Mouse (Mus musculus) layer of hippocampus, adult 2 months (tissue): ENCODE data around the gene Lrch3. TPM values are rescaled to one million over a fixed set of nuclear protein-coding genes. Genes with fewer than 3 reads are reported as not detected.
"Not testable (repeated sequence)": the region's sequence is repeated elsewhere in the genome, so short reads cannot be mapped to it uniquely, and the experiment has no call there.

Experiments used
- DNase-seq, 2 experiments: peaks; one replicate each; pipeline ENCODE4 v3.0.0; 2022; ENCODE audit warnings: low spot score in 2 of 2
- H3K27ac ChIP-seq: fragments of 200-600 bp; 2 replicates; pipeline ENCODE4 v1.8.1; 2022
- H3K4me3 ChIP-seq: fragments of 200-600 bp; 2 replicates; pipeline ENCODE4 v1.8.1; 2022; ENCODE audit warnings: mild to moderate bottlenecking
- CTCF ChIP-seq: fragments of 200-600 bp; conservative IDR thresholded peaks from 2 replicates; pipeline ENCODE4 v1.8.1; 2022; ENCODE audit warnings: antibody characterized with exemption, mild to moderate bottlenecking, moderate library complexity
- total RNA-seq, 2 experiments: library from RNA; stranded (reverse); gene quantifications; 2 replicates each; pipeline ENCODE4 v1.2.3; 2021

Lrch3 gene
- total RNA-seq, 2 experiments from 2014 or later, result 41.0 to 48.2 TPM

DNA sequence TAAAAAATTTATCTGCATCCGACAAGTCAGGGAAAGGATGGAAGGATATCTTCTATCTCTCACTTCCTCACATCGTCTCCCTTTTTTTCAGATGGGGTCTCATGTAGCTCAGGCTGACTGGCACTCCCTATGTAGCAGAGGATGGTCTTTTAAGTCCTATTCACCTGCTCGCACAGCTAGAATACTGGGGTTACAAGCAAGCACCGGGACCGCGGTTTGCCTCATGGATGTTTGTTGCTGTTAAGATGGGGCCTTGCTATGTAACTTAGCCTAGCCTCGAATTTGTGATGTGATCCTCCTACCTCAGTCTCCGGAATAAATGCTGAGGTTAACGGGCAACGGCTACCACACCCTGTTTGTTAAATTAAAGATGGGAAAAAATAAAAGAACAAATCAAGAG lies 141.8 kb downstream of the Lrch3 start:
- no peak for DNase-seq
- no peak for TF ChIP-seq CTCF
- peak overlapping the region; percentile 100 for H3K27ac ChIP-seq
- peak overlapping the region; percentile 75 for H3K4me3 ChIP-seq

DNA sequence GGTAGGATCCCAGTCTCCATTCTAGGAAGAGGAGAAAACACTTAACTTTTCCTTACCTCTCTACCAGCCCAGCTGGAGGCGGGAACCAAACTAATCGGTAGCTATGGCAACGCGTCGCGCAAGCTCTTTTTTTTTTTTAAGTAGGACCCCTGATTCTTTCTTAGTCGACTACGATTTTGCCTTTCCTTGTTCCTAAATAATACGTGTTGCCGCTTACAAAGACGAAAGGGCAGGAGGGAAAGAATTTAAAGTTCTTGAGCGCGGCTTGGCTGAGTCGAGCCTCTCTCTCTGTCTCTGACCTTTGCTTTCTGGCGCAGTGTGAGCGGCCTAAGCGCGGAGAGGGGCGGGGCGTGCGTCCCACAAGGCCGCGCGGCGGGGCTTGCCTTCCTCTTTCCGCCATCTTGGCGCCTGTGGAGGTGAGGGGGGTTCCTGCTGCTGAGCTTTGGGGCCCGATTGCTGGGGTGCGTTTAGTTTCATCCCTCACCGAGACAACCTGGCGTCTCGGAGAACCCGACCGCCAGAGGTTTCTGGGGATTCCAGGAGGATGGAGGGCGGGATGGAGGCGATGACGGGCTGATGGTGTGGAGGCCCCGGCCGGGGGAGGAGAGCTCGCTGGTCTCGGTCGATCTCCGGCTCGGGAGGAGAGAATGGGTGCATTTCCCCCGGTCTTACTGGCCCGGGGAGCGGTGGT lies 142.3 kb downstream of the Lrch3 start, which contains the start of the genes Iqcg and Rpl35a:
Gene Iqcg, minus strand, starts transcription at position 124 of the 691 bp plus-strand sequence.
Gene Rpl35a, plus strand, starts transcription at position 359 of the 691 bp plus-strand sequence.
- peak; percentile 78 to 87 for DNase-seq
- no peak for TF ChIP-seq CTCF
- peak within 1 kb of the TSS; percentile 100 for H3K27ac ChIP-seq
- peak within 1 kb of the TSS; percentile 75 for H3K4me3 ChIP-seq

DNA sequence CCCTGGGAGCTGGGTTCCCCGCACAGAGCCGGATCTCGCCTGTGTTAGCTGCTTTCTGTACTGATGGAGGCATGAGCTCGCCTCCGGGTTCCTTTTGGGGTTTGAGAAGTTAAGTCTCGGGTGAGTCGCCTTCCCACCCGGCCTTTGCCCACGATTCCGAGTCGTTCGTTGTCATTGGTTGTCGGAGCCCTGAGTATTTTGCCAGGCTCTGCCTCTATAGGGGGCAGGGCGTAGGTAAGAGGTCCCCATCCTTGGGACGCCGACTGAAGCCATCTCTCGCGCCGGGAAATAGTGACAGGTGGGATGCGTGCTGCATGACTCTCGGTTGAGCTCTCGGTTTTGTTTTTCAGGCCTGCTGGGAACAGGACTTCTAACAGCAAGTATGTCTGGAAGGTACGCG lies 142.9 kb downstream of the Lrch3 start:
- peak overlapping the region; percentile 100 for H3K27ac ChIP-seq
- peak in 1 of 2 experiments; percentile 4 for DNase-seq
- peak overlapping the region; percentile 75 for H3K4me3 ChIP-seq
- no peak for TF ChIP-seq CTCF

DNA sequence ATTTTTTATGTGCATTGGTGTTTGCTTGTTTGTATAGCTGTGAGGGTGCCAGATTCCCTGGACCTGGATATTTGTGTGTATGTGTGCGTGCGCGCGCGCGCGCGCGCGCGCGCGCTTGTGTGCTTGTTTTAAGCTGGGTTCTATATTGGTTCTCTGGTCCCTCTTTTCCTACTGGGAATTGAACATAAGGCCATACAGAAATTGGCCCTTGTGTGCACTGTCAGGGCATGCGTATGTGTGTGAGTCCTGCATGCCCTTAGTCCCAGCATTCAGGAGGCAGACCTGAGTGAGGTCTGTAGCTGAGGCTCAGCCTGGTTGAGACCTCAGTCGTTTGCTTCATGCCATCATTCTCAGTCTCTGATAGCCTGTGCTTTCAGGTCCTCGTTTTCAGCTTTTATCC lies 144.1 kb downstream of the Lrch3 start:
- no peak for TF ChIP-seq CTCF
- Histone ChIP-seq H3K4me3 (peak overlapping the region; percentile 75; the same call in 1 of the 2 replicates), H3K27ac (no peak overlapping the region)
- no peak for DNase-seq

DNA sequence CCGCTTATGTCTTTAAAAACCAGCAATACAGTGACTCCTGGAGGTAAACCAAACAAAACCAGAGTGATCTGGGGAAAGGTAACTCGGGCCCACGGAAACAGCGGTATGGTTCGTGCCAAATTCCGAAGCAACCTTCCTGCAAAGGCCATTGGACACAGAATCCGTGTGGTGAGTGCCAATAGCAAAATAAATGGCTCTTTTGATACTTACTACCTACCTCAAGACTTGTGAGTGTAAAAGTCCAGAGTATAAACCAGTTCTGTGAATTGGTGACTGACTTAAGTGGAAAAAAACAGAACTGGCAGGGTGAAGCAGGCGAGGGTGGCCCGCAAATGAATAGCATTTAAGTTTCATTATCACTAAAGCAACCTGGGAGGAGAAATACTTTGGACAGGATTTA lies 144.8 kb downstream of the Lrch3 start:
- not testable (repeated sequence) for H3K27ac ChIP-seq, DNase-seq, H3K4me3 ChIP-seq

DNA sequence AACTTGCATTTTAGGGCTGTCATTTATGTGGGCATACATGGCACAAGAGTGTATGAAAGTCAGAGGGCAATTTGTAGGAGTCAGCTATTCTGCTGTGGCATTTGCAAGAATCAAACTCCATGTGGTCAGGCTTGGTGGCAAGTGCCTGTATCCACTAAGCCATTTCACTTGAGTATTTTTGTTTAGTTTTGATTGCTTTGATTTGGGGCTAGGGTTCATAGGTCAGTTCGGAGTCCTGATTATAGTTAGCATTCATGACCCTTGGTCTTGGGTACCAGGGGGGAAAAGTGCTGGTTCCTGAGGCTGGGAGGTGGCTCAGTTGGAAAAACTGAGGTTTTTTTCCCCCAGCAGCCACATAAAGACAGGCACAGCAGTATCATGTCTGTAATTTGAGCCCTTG lies 145.6 kb downstream of the Lrch3 start:
- no peak for TF ChIP-seq CTCF
- Histone ChIP-seq H3K4me3 (no peak overlapping the region), H3K27ac (no peak overlapping the region)
- no peak for DNase-seq

DNA sequence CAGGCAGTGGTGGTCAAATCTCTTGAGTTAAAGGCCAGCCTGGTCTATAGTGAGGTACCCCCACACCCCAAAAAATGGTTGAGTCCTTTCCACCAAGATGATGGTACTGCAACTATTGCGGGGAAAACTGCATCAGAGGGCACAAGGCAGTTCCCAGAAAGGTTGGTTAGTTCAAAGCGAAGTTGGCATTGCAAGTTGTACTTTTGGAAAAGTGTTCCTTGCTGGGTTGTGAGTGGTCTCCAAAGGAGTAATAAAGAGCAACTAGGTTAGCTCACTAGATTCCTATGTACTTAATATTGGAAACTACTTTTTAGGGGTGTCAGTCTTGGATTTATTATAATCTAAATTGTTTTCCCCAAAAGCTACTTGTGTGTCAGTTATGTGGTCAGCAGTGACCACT lies 147.0 kb downstream of the Lrch3 start:
- Histone ChIP-seq H3K27ac (no peak overlapping the region), H3K4me3 (no peak overlapping the region)
- no peak for TF ChIP-seq CTCF
- no peak for DNase-seq

DNA sequence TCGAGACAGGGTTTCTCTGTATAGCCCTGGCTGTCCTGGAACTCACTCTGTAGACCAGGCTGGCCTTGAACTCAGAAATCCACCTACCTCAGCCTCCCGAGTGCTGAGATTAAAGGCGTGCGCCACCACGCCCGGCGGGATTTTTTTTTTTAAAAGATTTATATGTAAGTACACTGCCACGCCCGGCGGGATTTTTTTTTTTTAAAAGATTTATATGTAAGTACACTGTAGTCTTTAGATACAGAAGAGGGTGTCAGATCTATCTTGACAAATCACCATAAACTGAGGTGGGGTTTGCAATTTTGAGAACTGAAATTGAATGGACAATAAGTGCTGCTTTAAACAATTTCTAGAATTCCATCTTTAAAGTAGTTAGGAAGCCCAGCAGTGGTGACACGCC lies 147.5 kb downstream of the Lrch3 start:
- no peak for DNase-seq
- TF ChIP-seq CTCF, result no peak
- H3K27ac ChIP-seq, result peak overlapping the region; percentile 95; the same call in 1 of the 2 replicates
- H3K4me3 ChIP-seq, result no peak overlapping the region

DNA sequence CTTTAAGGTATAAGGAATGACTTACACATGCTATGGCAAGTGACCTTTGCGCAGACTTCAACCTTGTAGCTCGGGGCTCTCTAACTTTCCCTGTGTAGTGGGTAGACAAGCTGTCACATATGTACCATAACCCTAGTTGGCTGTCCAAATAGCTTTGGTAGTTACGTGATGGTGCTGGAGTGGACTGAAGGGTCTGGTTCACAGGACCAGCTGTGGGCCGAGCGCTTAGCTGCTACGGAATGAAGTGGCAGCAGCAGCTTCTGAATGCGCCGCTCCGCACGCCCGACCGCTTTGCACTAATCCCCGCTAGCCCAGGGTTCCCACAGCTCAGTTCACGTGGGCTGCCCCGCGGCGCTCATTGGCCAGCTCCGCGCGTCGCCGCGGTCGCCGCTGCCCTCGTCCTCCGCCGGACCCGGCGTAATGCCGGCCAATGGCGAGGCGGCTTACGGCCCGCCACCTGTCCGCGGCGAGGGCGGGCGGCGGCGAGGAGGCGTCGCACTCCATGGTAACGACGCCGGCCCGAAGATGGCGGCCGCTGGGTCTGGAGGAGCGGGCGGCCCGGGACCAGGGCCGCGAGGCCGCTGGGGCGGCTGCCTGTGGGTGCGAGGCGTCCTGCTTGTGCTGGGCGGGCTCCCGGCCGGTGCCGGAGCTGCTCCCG lies 148.3 kb downstream of the Lrch3 start, which contains the start of gene Lmln:
Gene Lmln, plus strand, starts transcription at position 498 of the 658 bp plus-strand sequence.
- no peak for TF ChIP-seq CTCF
- Histone ChIP-seq H3K27ac (peak within 1 kb of the TSS; percentile 95), H3K4me3 (peak within 1 kb of the TSS; percentile 85)
- peak; percentile 83 to 86 for DNase-seq

DNA sequence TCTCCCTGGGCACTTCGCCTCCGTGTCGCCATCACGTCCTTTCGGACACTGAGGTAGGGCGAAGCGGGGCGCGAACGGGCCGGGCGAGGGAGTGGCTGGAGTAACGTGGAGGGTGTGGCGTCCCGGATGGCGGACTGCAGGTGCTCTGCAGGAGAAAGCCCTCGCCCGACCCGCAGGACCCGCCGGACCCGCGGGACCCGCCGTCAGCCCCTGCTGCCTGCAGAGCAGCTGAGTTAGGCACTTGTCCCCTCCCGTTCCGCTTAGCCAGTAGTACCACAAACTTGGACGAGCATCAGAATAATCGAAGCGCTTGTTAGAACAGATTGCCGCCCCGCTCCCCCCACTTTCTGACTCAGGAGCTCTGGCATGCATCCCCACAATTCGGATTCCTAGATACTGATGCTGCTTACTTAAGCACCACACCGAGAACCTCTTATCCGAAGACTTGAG lies 148.8 kb downstream of the Lrch3 start:
- no peak for TF ChIP-seq CTCF
- peak overlapping the region; percentile 95 for H3K27ac ChIP-seq

DNA sequence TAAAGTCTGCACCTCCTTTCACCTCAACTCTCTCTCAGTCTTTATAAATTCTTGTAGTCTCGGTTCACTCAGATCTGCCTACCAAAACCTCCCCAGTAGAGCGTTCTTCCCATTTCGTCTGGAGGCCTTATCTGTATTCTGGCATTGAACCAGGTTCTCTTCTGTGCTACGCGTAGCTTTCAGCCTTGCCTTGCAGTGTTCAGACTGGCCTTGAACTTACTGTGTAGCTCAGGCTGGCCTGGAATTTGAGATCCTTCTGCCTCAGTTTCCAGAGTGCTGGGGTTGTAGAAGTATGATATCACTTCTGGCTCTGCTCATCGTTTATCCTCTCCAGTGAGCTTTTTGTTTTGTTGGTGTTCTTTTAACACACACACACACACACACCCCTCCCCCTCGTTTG lies 149.4 kb downstream of the Lrch3 start:
- H3K4me3 ChIP-seq, result peak overlapping the region; percentile 85
- TF ChIP-seq CTCF, result no peak
- DNase-seq, result no peak
- peak overlapping the region; percentile 95 for H3K27ac ChIP-seq

More for the DNA sequence above, 148.8 kb downstream of the Lrch3 start:
- peak overlapping the region; percentile 85 for H3K4me3 ChIP-seq
- DNase-seq, result peak; percentile 75 to 89

DNA sequence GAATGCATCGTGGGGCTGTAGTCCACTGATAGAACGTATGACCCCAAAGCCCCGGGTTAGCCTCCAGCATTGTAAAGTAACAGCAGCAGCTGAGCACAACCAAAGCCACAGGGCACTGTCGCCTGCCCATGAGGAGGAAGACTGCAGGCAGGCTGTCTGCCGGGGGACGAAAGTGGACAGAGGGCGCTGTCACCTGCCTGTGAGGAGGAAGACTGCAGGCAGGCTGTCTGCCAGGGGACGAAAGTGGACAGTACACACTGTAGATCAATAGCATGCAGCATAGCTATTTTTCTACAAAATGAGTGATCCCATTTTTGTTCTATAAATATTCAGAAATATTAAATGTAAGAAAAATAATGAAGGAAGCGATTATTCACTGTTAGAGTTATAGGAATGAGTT lies 150.7 kb downstream of the Lrch3 start:
- no peak for TF ChIP-seq CTCF
- no peak overlapping the region for H3K4me3 ChIP-seq
- no peak for DNase-seq
- no peak overlapping the region for H3K27ac ChIP-seq

Other genes starting within 250 kb of the Lrch3 start
- gene Muc4, start 178.2 kb upstream of the Lrch3 start, total RNA-seq, result not detected
- not detected for gene Muc20, start 116.7 kb upstream of the Lrch3 start, total RNA-seq
- not detected for gene Smbd1, start 103.6 kb upstream of the Lrch3 start, total RNA-seq
- 100 to 1,000 TPM; 110 TPM for gene Fyttd1, start 36.6 kb upstream of the Lrch3 start, total RNA-seq
- 10 to 100 TPM; 59.2 to 59.3 TPM for gene Rubcn, start 36.3 kb upstream of the Lrch3 start, total RNA-seq
- 1 to 10 TPM; 4.8 to 5.4 TPM for gene Iqcg, start 142.1 kb downstream of the Lrch3 start, total RNA-seq
- gene Rpl35a, start 142.4 kb downstream of the Lrch3 start, total RNA-seq, result 100 to 1,000 TPM; 323 to 325 TPM
- 10 to 100 TPM; 11.5 to 16.8 TPM for gene Lmln, start 148.4 kb downstream of the Lrch3 start, total RNA-seq